Mouse (Mus musculus) forebrain, postnatal 0 days (tissue): ENCODE data around the gene Zfp219. TPM values are rescaled to one million over a fixed set of nuclear protein-coding genes. Genes with fewer than 3 reads are reported as not detected.

Experiments used
- ATAC-seq: fragments of 200-750 bp; cut with Nextera tagmentation; 2 replicates; pipeline ENCODE4 v1.8.0; 2017; ENCODE audit warnings: mild to moderate bottlenecking, moderate library complexity
- DNase-seq: peaks from one replicate; pipeline ENCODE4 v3.0.0-alpha.2; 2015
- H3K27ac ChIP-seq: fragments of 300-500 bp; sonication (generic); 2 replicates; pipeline ENCODE4 v1.5.1; 2014; ENCODE audit warnings: low read depth, mild to moderate bottlenecking, antibody characterized with exemption, low read length, moderate library complexity, mixed read lengths
- H3K27me3 ChIP-seq: fragments of 300-500 bp; sonication (generic); 2 replicates; pipeline ENCODE4 v1.6.1; 2014; ENCODE audit warnings: mild to moderate bottlenecking, low read length, mixed read lengths; ENCODE audit not compliant: insufficient read depth
- H3K36me3 ChIP-seq: fragments of 300-500 bp; sonication (generic); 2 replicates; pipeline ENCODE4 v1.6.1; 2014; ENCODE audit warnings: mild to moderate bottlenecking, moderate library complexity; ENCODE audit not compliant: insufficient read depth
- H3K4me1 ChIP-seq: fragments of 300-500 bp; sonication (generic); 2 replicates; pipeline ENCODE4 v1.6.1; 2014; ENCODE audit warnings: antibody characterized with exemption; ENCODE audit not compliant: insufficient read depth
- H3K4me2 ChIP-seq: fragments of 300-500 bp; sonication (generic); 2 replicates; pipeline ENCODE4 v1.6.1; 2014; ENCODE audit warnings: low read depth, mild to moderate bottlenecking, moderate library complexity
- H3K4me3 ChIP-seq: fragments of 300-500 bp; sonication (generic); 2 replicates; pipeline ENCODE4 v1.5.1; 2014; ENCODE audit warnings: low read depth, low read length, mixed read lengths
- H3K9ac ChIP-seq: fragments of 300-500 bp; sonication (generic); 2 replicates; pipeline ENCODE4 v1.6.1; 2014; ENCODE audit warnings: mild to moderate bottlenecking
- H3K9me3 ChIP-seq: fragments of 300-500 bp; sonication (generic); 2 replicates; pipeline ENCODE4 v1.6.1; 2016; ENCODE audit warnings: low read length
- CTCF ChIP-seq: sonication (generic); IDR thresholded peaks from 2 replicates; pipeline ENCODE4 v1.5.1; 2016; ENCODE audit warnings: antibody characterized with exemption, control low read depth, low read depth
- WGBS: fragments of 180-500 bp; shearing (Covaris S2); extraction: QIAGEN DNeasy Blood & Tissue Kit; methylation state at CpG from one replicate; pipeline ENCODE4 v1.1.7; 2014; 5-methylcytosine and 5-hydroxymethylcytosine counted together
- polyA plus RNA-seq: library from polyadenylated mRNA; unstranded; fragments of >200 nt; fragmentation: Nextera tagmentation; extraction: Ambion mirVana; gene quantifications from 2 replicates; pipeline ENCODE4 v1.2.1, GENCODE M21; 2015
- total RNA-seq: library from RNA; depleted of rRNA; stranded (reverse); fragments of >200 nt; gene quantifications from 2 replicates; pipeline ENCODE4 v1.2.3, GENCODE M21; 2014

The Zfp219 gene
- total and polyA plus RNA-seq, 2 experiments from 2014 or later = 19.8 to 51.4 TPM

GRCm38 (mm10) chr14:51987177-51987576 is 33.4 kb downstream of the Zfp219 start:
- no peak for ATAC-seq
- Histone ChIP-seq H3K9ac (no peak overlapping the region), H3K27ac (no peak overlapping the region), H3K4me2 (no peak overlapping the region), H3K36me3 (peaks cover 42% of the 10 kb centered on the region), H3K27me3 (no peaks in the 10 kb centered on the region), H3K4me1 (0 out of 2 replicates have a peak, but pooled peaks cover 4% of the 10 kb centered on the region), H3K4me3 (no peak overlapping the region), H3K9me3 (no peaks in the 10 kb centered on the region)
- DNase-seq = no peak
- 92% methylated on average over 6 of the region's 6 CpGs for WGBS
- no peak for TF ChIP-seq CTCF

- Histone ChIP-seq H3K9me3 (no peaks in the 10 kb centered on the region), H3K4me1 (0 out of 2 replicates have a peak, but pooled peaks cover 4% of the 10 kb centered on the region), H3K4me2 (peak overlapping the region; percentile 85), H3K9ac (peak overlapping the region; percentile 82), H3K27me3 (no peaks in the 10 kb centered on the region), H3K4me3 (peak overlapping the region; percentile 70), H3K27ac (peak overlapping the region; percentile 88), H3K36me3 (peaks cover 31% of the 10 kb centered on the region)
- ATAC-seq (no peak), DNase-seq (no peak)
- no peak for TF ChIP-seq CTCF
- WGBS = 2% methylated on average over 7 of the region's 7 CpGs
These were observed 34.4 kb downstream of the Zfp219 start for GRCm38 (mm10) chr14:51986153-51986505.

- peak; percentile 43 for ATAC-seq
- peaks cover 25% of the 10 kb centered on the region for H3K36me3 ChIP-seq
- H3K4me3 ChIP-seq = peak overlapping the region; percentile 70
- peak; percentile 74 for DNase-seq
- 1% methylated on average over 27 of the region's 27 CpGs for WGBS
- H3K4me1 ChIP-seq = 0 out of 2 replicates have a peak, but pooled peaks cover 4% of the 10 kb centered on the region
- peak overlapping the region; percentile 82 for H3K9ac ChIP-seq
- no peaks in the 10 kb centered on the region for H3K9me3 ChIP-seq
- H3K4me2 ChIP-seq = peak overlapping the region; percentile 85
- peak overlapping the region; percentile 88 for H3K27ac ChIP-seq
- H3K27me3 ChIP-seq = no peaks in the 10 kb centered on the region
- no peak; the same call in 1 of the 2 replicates for TF ChIP-seq CTCF
These were observed 35.0 kb downstream of the Zfp219 start for GRCm38 (mm10) chr14:51985301-51986152.

- under 1% methylated on average over 55 of the region's 74 CpGs for WGBS
- H3K27ac ChIP-seq = peak within 1 kb of the TSS; percentile 88
- TF ChIP-seq CTCF = no peak
- H3K4me2 ChIP-seq = peak within 1 kb of the TSS; percentile 85
- peak; percentile 86 for ATAC-seq
- H3K36me3 ChIP-seq = peaks cover 15% of the 10 kb centered on the region
- no peaks in the 10 kb centered on the region for H3K27me3 ChIP-seq
- no peaks in the 10 kb centered on the region for H3K9me3 ChIP-seq
- H3K4me1 ChIP-seq = 0 out of 2 replicates have a peak, but pooled peaks cover 4% of the 10 kb centered on the region
- peak within 1 kb of the TSS; percentile 82 for H3K9ac ChIP-seq
- peak within 1 kb of the TSS; percentile 70 for H3K4me3 ChIP-seq
- peak; percentile 84 for DNase-seq
These were observed 36.0 kb downstream of the Zfp219 start, which contains the start of gene Arhgef40 for GRCm38 (mm10) chr14:51984247-51985231. TSS of gene Arhgef40 (plus strand) at chr14:51984719.

- no peaks in the 10 kb centered on the region for H3K9me3 ChIP-seq
- peak overlapping the region; percentile 70 for H3K4me3 ChIP-seq
- H3K4me1 ChIP-seq = 0 out of 2 replicates have a peak, but pooled peaks cover 4% of the 10 kb centered on the region
- peak overlapping the region; percentile 82 for H3K9ac ChIP-seq
- DNase-seq = no peak
- peak overlapping the region; percentile 88 for H3K27ac ChIP-seq
- H3K4me2 ChIP-seq = peak overlapping the region; percentile 85
- TF ChIP-seq CTCF = no peak
- no peaks in the 10 kb centered on the region for H3K27me3 ChIP-seq
- 5% methylated on average over 10 of the region's 10 CpGs for WGBS
- ATAC-seq = no peak
- peaks cover 10% of the 10 kb centered on the region for H3K36me3 ChIP-seq
These were observed 36.7 kb downstream of the Zfp219 start for GRCm38 (mm10) chr14:51983855-51984246.

GRCm38 (mm10) chr14:51983251-51983650 is 37.3 kb downstream of the Zfp219 start:
- 0 out of 2 replicates have a peak, but pooled peaks cover 4% of the 10 kb centered on the region for H3K4me1 ChIP-seq
- no peak for DNase-seq
- no peaks in the 10 kb centered on the region for H3K9me3 ChIP-seq
- H3K27me3 ChIP-seq = no peaks in the 10 kb centered on the region
- TF ChIP-seq CTCF = no peak
- H3K36me3 ChIP-seq = peaks cover 6% of the 10 kb centered on the region
- no peak for ATAC-seq
- H3K27ac ChIP-seq = no peak overlapping the region
- H3K4me3 ChIP-seq = no peak overlapping the region
- whole genome bisulfite sequencing = 59% methylated on average over 4 of the region's 4 CpGs
- H3K4me2 ChIP-seq = no peak overlapping the region; the same call in 1 of the 2 replicates
- no peak overlapping the region for H3K9ac ChIP-seq
